Mouse (Mus musculus) ES-CJ7 (cell line): ENCODE data around the gene Traf7.

Experiments used
- DNase-seq: peaks from one replicate; pipeline ENCODE4 v3.0.0; 2011; ENCODE audit warnings: low read depth, low spot score

Gene Traf7

GRCm38 (mm10) chr17:24546234-24546633 is 18.5 kb upstream of the Traf7 start:
- DNase-seq, result no peak

DNA sequence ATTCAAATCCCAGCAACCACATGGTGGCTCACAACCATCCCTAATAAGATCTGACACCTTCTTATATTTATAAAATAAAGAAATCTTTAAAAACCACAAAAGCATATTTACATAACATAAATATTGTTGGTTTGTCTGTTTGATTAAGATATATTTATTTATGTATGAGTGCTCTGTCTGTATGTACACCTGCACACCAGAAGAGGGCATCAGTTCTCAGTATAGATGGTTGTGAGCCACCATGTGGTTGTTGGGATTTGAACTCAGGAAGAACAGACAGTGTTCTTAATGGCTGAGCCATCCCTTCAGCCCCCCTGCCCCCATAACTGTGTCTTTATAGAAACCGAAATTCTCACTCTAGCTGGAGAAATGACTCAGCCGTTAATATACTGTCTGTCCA is 17.5 kb upstream of the Traf7 start:
- DNase-seq, result no peak

DNA sequence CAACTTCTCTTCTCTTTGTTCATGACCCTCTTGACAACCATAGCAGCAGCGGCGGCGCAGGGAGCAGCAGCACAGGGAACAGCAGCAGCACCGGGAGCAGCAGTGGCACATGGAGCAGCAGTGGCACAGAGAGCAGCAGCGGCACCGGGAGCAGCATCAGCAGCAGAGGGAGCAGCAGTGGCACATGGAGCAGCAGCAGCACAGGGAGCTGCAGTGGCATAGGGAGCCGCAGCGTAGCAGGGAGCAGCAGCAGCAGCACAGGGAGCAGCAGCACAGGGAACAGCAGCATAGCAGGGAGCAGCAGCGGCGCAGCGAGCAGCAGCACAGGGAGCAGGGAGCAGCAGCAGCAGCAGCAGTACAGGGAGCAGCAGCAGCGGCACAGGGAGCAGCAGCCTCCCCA is 16.9 kb upstream of the Traf7 start:
- peak; percentile 45 for DNase-seq

DNA sequence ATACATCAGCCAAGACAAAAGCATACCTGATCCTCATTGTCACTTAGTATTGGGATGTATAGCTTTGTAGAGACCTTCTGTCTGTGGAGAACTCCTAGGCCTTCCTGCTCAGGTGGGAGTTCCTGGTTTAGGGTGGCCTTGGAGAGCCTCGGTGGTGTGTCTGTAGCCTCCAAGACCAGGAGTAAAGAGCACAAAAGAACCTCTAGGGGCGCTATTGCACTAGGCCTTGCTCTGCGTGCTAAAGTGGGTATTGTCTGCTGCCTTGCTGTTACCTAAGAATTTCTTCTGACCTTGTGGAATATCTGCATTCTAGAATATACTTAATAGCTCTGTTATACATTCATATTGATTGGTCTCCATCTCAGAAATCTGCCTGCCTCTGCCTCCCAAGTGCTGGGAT is 12.6 kb upstream of the Traf7 start:
- no peak for DNase-seq

DNA sequence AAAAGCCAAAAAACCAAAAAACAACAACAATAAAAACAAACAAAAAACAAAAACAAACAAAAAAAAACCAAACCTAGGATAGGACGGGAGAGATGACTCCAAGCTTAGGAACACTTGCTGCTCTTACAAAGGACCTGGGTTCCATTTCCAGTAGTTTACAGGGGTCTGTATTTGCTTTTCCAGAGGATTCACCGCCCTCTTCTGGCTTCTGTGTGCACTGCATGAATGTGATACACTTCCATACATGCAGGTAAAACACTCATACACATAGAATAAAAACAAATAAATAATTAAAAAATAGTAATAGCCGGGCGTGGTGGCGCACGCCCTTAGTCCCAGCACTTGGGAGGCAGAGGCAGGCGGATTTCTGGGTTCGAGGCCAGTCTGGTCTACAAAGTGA is 11.2 kb upstream of the Traf7 start:
- DNase-seq, result peak; percentile 78

DNA sequence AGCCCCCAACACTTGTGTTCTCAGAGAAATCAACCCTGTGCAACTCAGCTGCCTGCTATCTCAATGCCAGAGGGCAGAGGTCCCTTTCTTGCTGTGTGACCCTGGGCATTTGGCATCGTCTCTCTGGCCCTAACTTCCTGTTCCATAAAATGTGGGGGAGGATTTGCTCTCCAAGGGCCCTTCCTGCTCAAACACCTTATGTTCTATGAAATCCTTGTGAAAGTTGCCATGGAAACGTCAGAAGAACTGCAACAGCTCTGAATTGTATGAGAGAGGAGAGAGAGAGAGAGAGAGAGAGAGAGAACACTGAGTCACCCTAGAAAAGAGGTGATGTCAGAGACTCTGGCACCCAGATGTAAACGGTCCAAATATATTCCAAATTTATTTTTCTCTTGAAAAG is 9.8 kb upstream of the Traf7 start:
- DNase-seq, result no peak

- no peak for DNase-seq
These were observed 7.6 kb upstream of the Traf7 start for GRCm38 (mm10) chr17:24535300-24535699.

DNA sequence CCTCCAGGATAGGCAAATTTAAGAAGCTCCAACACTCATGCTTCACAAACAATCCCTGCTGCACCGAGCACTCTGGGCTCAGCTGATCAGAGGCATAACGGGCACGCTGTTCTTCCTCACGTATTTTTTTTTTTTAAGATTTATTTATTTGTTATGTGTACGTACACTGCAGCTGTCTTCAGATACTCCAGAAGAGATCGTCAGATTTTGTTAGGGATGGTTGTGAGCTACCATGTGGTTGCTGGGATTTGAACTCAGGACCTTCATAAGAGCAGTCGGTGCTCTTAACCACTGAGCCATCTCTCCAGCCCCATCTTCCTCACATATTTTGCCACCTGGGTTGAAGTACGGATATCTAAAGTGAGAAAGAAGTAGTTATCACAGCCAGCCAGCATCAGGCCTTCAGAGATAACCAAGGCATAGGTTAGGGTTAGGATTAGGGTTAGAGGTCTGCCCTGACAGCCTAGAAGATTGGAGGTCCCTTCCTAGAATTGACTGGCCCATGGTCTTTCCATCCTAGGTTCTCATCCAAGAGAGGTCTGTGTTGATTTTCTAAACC is 6.5 kb upstream of the Traf7 start, which contains the start of gene Rab26:
TSS of gene Rab26 (minus strand) at position 51 of the 559 bp plus-strand sequence.
- no peak for DNase-seq

- DNase-seq, result peak; percentile 95
These were observed 5.6 kb upstream of the Traf7 start for GRCm38 (mm10) chr17:24533099-24533992.

- DNase-seq, result no peak
These were observed 4.3 kb upstream of the Traf7 start for GRCm38 (mm10) chr17:24532045-24532444.

- DNase-seq, result no peak
These were observed 3.3 kb upstream of the Traf7 start for GRCm38 (mm10) chr17:24531064-24531463.

GRCm38 (mm10) chr17:24530361-24531050 is 2.8 kb upstream of the Traf7 start:
- peak; percentile 56 for DNase-seq

- no peak for DNase-seq
These were observed 2.1 kb upstream of the Traf7 start for GRCm38 (mm10) chr17:24529883-24530282.

GRCm38 (mm10) chr17:24529007-24529451 is 1.3 kb upstream of the Traf7 start:
- DNase-seq, result peak; percentile 84

DNA sequence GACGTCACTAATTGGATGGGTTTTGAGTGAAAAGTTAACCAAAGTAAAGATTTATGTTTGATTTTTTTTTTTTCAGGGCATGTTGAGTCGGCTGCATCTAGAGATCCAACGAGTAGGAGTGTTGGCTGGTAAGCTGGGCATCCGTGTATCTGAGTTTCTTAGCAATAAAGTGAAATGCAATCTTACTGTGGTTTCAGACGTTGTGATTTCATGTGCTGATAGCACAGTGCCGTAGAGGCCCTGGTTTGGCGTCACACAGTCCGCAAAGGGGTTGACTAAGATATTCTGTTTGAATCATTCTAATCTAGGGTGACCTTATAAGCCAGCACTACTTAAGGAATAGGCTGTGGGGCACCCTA is 801 bp upstream of the Traf7 start:
- DNase-seq, result no peak

- DNase-seq, result no peak
These were observed 423 bp downstream of the Traf7 start for GRCm38 (mm10) chr17:24527315-24527714.

- no peak for DNase-seq
These were observed 3.0 kb downstream of the Traf7 start for GRCm38 (mm10) chr17:24524734-24525133.

DNA sequence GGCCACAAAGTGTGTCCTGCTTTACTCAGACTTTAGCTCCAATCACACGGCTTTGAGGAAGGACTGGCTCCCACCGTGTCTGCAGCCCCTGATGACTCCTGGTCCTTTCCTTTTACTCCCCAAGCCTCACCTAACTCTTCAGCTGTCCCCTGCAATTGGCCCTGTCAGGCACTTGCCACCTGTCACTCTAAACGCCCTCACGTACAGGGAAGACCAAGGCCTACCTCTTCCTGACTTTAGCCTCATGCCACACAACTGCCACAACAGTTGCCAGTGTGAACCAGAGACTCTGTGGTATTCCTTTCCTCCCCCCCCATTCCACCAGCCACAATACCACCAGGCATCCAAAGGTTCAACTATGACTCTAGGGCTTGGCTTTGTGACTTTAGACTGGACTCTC is 7.3 kb downstream of the Traf7 start:
- no peak for DNase-seq

DNA sequence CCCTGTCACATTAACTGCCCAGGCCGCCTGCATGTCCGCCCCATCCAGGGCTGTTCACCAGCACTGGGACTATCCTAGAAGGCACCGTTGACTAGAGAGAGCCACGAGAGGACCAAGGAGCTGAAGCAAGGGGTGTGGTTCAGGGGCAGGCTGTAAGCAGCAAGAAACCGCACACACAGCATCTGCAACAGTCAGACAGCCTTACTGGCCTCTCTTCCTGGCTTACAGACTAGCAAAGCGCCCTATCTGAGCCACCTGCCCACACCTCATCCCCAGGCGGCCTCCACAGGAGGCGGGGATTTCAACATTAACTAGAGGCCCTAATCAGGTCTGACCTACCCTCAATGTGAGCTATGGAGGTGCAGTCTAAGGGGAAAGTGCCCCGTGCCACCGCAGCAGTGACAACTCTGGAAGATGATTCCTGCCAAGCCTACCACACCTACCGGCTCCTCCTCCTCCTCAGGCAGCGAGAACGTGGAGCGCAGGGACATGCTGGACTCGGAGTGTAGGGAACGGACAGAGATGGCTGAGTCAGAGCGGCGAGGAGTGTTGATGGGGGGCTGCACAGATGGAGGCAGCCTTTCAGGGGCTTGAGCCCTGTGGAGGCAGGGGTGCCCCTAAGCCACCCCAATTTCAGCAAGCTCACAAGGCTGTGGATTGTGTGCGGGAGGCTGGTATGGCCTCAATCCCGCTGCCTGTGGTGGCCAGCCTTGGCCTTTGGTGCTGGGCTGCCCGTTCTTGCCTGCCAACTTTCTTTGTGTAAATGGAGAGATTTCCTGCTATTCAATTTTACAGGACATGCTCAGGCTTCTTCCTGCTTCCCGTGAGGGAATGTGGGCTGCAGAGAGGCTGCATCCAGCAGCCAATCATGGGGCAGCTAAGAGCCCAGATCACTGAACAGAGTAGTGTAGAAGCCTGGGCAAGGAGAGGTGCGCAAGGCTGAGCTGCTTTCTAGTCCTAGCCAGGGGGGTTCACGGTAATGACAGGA is 13.2 kb downstream of the Traf7 start:
- no peak for DNase-seq

- peak; percentile 58 for DNase-seq
These were observed 14.1 kb downstream of the Traf7 start for GRCm38 (mm10) chr17:24513609-24514008.

GRCm38 (mm10) chr17:24507806-24508460 is 19.8 kb downstream of the Traf7 start:
- no peak for DNase-seq
